Mouse (Mus musculus) neural tube, embryonic 14.5 days (tissue): ENCODE measurements around the gene Pitpnm2. TPM values are rescaled to one million over a fixed set of nuclear protein-coding genes. Genes with fewer than 3 reads are reported as not detected.

Source experiments
- ATAC-seq: fragments of 200-750 bp; cut with Nextera tagmentation; 2 replicates; pipeline ENCODE4 v1.8.0; 2017; ENCODE audit warnings: low read depth, mild to moderate bottlenecking, moderate TSS enrichment, moderate library complexity
- H3K27ac ChIP-seq: fragments of 300-500 bp; sonication (generic); 2 replicates; pipeline ENCODE4 v1.5.1; 2014; ENCODE audit warnings: low read depth, mild to moderate bottlenecking, control low read depth, low read length, moderate library complexity, mixed read lengths
- H3K27me3 ChIP-seq: fragments of 300-500 bp; sonication (generic); 2 replicates; pipeline ENCODE4 v1.6.1; 2014; ENCODE audit warnings: low read length; ENCODE audit not compliant: control insufficient read depth, insufficient read depth
- H3K36me3 ChIP-seq: fragments of 300-500 bp; sonication (generic); 2 replicates; pipeline ENCODE4 v1.6.1; 2014; ENCODE audit warnings: low read length, mixed read lengths; ENCODE audit not compliant: control insufficient read depth, insufficient read depth
- H3K4me1 ChIP-seq: fragments of 300-500 bp; sonication (generic); 2 replicates; pipeline ENCODE4 v1.6.1; 2014; ENCODE audit warnings: low read length; ENCODE audit not compliant: control insufficient read depth, insufficient read depth
- H3K4me2 ChIP-seq: fragments of 300-500 bp; sonication (generic); 2 replicates; pipeline ENCODE4 v1.6.1; 2014; ENCODE audit warnings: mild to moderate bottlenecking, low read depth, low read length, control low read depth
- H3K4me3 ChIP-seq: fragments of 300-500 bp; sonication (generic); 2 replicates; pipeline ENCODE4 v1.5.1; 2014; ENCODE audit warnings: low read depth, low read length, control low read depth, mixed read lengths
- H3K9ac ChIP-seq: fragments of 300-500 bp; sonication (generic); replicated peaks from 2 replicates; pipeline ENCODE4 v1.6.1; 2014; ENCODE audit warnings: low read depth, mild to moderate bottlenecking, control low read depth, low read length, mixed read lengths
- H3K9me3 ChIP-seq: fragments of 300-500 bp; sonication (generic); 2 replicates; pipeline ENCODE4 v1.6.1; 2016; ENCODE audit warnings: low read length; ENCODE audit not compliant: control insufficient read depth
- WGBS: fragments of 180-500 bp; shearing (Covaris S2); extraction: QIAGEN DNeasy Blood & Tissue Kit; methylation state at CpG from one replicate; pipeline ENCODE4 v1.1.7; 2014; 5-methylcytosine and 5-hydroxymethylcytosine counted together
- polyA plus RNA-seq: library from polyadenylated mRNA; unstranded; fragments of >200 nt; fragmentation: Nextera tagmentation; extraction: Ambion mirVana; gene quantifications from 2 replicates; pipeline ENCODE4 v1.2.1, GENCODE M21; 2014

Gene Pitpnm2
- polyA plus RNA-seq, 1 experiment from 2014 or later, result 14.3 TPM

DNA sequence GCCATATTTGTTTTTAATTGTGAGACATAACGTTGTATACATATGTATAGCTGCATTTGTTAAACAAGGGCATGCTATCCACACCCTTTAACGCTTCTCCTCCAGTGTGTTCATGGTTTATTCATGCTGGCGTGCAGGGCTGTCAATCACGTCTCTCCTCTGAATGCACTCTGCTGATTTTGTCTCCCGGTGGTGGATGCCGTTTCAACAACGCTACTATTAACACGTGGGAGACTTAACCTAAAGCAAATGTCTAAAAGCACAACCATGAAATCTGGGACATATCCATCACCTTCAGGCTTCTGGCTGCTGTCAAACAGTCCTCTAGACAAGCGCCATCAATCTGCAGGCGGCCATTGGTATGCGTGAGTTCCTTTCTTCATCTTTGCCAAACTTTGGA lies 20.1 kb upstream of the Pitpnm2 start:
- no peaks in the 10 kb centered on the region for H3K27me3 ChIP-seq
- H3K4me1 ChIP-seq, result 0 out of 2 replicates have a peak, but pooled peaks cover 2% of the 10 kb centered on the region
- no peak for ATAC-seq
- no peak overlapping the region for H3K9ac ChIP-seq
- no peak overlapping the region for H3K4me3 ChIP-seq
- no peak overlapping the region for H3K27ac ChIP-seq
- H3K4me2 ChIP-seq, result no peak overlapping the region
- 36% methylated on average over 11 of the region's 11 CpGs for WGBS
- H3K9me3 ChIP-seq, result no peaks in the 10 kb centered on the region
- H3K36me3 ChIP-seq, result peaks cover 5% of the 10 kb centered on the region

DNA sequence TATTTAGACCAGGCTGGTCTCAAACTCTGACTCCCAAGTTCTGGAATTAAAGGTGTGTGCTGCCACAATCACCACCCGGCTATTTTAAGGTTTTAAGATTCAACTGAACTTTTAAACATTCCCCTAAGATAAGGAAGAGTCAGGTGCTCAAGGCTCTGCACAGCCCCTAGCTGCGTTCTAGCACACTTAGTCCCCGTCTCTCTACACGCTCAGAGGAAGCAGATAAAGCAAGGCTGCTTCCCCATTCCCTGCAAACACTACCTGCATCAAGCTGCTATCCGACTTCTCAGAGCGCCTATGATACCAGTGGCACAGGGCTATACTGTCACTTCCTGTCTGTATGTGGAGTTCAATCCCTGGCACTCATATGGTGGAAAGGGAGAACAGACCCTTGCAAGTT lies 18.1 kb upstream of the Pitpnm2 start:
- 91% methylated on average over 6 of the region's 6 CpGs for WGBS
- H3K36me3 ChIP-seq, result peaks cover 19% of the 10 kb centered on the region

DNA sequence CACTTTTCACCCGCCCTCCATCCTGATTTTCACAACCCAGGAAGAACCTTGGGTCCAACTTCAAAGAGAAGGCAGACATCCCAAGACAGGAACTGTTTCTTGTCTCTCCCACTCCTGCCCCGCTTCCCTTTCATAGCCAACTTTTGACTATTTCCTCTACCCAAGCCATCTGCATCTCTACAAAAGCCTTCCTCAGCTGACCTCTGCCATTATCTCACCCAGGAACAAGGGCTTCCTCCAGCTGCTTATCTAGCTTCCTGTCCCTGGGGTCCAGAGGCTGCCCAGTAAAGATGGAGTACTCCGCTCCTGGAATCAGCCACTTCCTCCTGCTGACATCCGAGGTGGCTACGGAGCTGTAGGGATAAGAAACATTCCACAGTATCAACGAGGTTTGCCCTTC lies 17.3 kb upstream of the Pitpnm2 start:
- Histone ChIP-seq H3K27ac (no peak overlapping the region), H3K36me3 (peaks cover 23% of the 10 kb centered on the region), H3K4me1 (0 out of 2 replicates have a peak, but pooled peaks cover 2% of the 10 kb centered on the region), H3K4me2 (no peak overlapping the region), H3K9me3 (no peaks in the 10 kb centered on the region), H3K9ac (no peak overlapping the region), H3K27me3 (no peaks in the 10 kb centered on the region), H3K4me3 (no peak overlapping the region)
- WGBS, result 91% methylated on average over 6 of the region's 6 CpGs
- ATAC-seq, result no peak

More for the DNA sequence above, 18.1 kb upstream of the Pitpnm2 start:
- Histone ChIP-seq H3K9me3 (no peaks in the 10 kb centered on the region), H3K9ac (no peak overlapping the region), H3K4me2 (no peak overlapping the region), H3K27me3 (no peaks in the 10 kb centered on the region), H3K27ac (no peak overlapping the region), H3K4me1 (0 out of 2 replicates have a peak, but pooled peaks cover 2% of the 10 kb centered on the region), H3K4me3 (no peak overlapping the region)
- no peak for ATAC-seq

DNA sequence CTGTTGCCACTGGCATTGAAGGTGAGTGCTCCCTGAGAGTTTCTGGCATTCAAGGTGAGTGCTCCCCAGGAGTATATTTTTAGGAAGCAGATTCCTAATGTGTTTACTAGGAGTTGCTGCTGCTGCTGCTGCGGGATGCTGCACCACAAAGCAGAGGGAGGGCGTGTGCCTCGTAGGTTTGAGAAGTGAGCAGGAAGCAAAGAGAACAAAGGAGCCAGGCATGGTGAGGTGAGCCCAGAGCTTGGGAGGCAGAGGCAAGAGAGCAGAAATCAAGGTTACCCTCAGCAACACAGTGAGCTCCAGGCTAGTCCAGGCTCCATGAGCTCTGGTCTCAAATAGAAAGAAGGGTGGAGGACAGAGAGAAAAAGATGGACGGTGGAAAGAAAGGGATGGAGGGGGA lies 13.7 kb upstream of the Pitpnm2 start:
- no peak for ATAC-seq
- no peak overlapping the region for H3K9ac ChIP-seq
- H3K4me1 ChIP-seq, result no peaks in the 10 kb centered on the region
- no peaks in the 10 kb centered on the region for H3K9me3 ChIP-seq
- H3K4me3 ChIP-seq, result no peak overlapping the region
- WGBS, result 89% methylated on average over 4 of the region's 4 CpGs
- H3K36me3 ChIP-seq, result peaks cover 38% of the 10 kb centered on the region
- no peak overlapping the region for H3K27ac ChIP-seq
- no peak overlapping the region for H3K4me2 ChIP-seq
- no peaks in the 10 kb centered on the region for H3K27me3 ChIP-seq

DNA sequence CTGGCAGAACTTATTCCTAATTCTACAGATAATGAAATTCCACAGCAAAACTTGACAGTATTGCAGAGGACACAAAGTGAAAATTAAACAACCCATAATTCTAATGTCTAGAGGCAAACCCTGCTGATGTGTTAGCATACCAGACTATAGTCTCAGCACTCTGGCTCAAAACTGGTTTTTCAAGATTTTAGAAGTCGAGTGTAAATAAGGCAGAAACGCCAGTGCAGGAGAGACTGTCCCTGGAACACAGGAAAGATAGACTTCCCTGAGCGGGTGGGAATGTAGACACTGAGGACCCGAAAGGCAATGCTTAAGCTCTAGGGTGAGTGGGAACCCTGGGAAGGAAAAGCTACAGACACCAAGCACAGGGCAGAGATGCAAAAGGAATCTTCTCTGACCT lies 12.5 kb upstream of the Pitpnm2 start:
- no peaks in the 10 kb centered on the region for H3K27me3 ChIP-seq
- H3K9ac ChIP-seq, result no peak overlapping the region
- H3K36me3 ChIP-seq, result peaks cover 47% of the 10 kb centered on the region
- 93% methylated on average over 4 of the region's 4 CpGs for WGBS
- H3K9me3 ChIP-seq, result no peaks in the 10 kb centered on the region
- H3K4me1 ChIP-seq, result no peaks in the 10 kb centered on the region
- no peak for ATAC-seq
- no peak overlapping the region for H3K27ac ChIP-seq
- H3K4me2 ChIP-seq, result no peak overlapping the region
- no peak overlapping the region for H3K4me3 ChIP-seq

DNA sequence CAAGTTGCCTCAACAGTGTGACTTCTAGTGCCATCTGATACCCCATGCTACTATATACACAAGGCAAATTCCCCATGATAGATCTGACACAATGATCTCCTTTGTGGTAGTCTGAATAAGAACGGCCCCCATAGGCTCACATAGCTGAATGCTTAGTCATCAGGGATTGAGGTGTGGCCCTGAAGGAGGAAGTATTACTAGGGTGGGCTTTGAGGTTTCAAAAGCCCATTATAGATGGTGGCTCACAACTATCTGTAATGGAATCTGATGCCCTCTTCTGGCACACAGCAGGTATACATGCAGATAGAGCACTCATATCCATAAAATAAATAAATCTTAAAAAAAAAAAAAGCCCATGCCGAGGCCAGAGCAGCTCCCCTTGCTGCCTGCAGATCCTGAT lies 9.6 kb upstream of the Pitpnm2 start:
- no peak overlapping the region for H3K4me2 ChIP-seq
- H3K9ac ChIP-seq, result no peak overlapping the region
- H3K36me3 ChIP-seq, result peaks cover 41% of the 10 kb centered on the region
- ATAC-seq, result no peak
- H3K9me3 ChIP-seq, result no peaks in the 10 kb centered on the region
- H3K4me1 ChIP-seq, result no peaks in the 10 kb centered on the region
- H3K4me3 ChIP-seq, result no peak overlapping the region
- WGBS, result 69% methylated on average over 2 of the region's 2 CpGs
- H3K27ac ChIP-seq, result no peak overlapping the region
- H3K27me3 ChIP-seq, result no peaks in the 10 kb centered on the region

DNA sequence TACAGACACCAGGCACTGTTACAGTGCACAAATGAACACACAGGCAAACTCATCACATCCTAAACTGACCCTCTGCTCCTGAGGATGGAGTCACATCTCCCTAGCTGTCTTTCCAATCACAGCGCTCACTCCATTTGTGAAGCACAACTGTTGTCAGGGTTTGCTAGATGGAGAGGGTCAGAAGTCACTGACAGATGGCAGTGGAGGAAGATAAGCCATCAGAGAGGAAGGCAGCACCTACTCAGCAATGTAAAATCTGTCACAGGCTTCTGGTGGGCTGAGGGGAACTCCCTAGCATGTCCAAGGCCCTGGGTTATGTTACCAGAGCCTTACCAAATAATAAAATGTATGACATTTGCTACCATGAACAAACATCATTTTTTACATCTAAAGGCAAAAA lies 8.5 kb upstream of the Pitpnm2 start:
- Histone ChIP-seq H3K36me3 (peaks cover 33% of the 10 kb centered on the region), H3K4me3 (no peak overlapping the region)

DNA sequence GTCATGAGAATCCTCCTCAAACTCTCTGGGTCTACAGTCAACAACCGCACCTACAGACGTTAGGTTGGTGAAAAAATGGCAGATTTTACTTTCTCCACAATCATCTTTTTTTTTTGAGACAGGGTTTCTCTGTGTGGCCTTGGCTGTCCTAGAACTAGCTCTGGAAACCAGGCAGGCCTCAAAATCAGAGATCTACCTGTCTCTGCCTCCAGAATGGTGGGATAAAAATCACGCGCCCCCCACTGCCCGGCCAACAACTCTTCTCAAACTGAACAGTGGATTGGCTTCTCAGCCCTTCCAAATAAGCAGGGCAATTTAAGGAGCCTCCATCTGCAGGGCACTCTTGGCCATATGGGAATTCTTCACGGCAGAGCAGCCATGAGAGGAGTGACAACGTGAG lies 5.6 kb upstream of the Pitpnm2 start:
- Histone ChIP-seq H3K27me3 (no peaks in the 10 kb centered on the region), H3K36me3 (peaks cover 14% of the 10 kb centered on the region)
- WGBS, result 88% methylated on average over 7 of the region's 7 CpGs

More for the DNA sequence above, 8.5 kb upstream of the Pitpnm2 start:
- Histone ChIP-seq H3K27me3 (no peaks in the 10 kb centered on the region), H3K27ac (no peak overlapping the region), H3K9me3 (no peaks in the 10 kb centered on the region), H3K4me2 (no peak overlapping the region), H3K4me1 (no peaks in the 10 kb centered on the region), H3K9ac (no peak overlapping the region)
- WGBS, result 100% methylated on average over 1 of the region's 1 CpGs
- ATAC-seq, result no peak

DNA sequence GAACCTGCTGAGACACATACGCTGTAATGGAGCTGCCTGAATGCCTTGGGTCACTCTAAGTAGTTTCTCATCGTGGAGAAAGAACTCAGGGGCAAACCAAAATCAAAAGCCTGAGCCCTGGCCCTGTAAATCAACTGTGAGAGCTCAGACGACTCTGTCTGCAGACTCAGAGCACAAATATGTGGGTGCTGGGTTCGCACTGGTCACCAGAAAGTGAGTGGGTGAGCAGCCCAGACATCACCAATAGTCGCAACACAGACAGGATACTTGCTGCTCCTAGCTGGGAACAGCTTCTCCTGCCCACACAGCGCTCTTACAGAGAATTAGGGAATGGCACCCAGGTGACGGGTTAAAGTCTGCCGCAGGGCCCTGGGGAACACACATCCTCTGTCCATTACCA lies 4.0 kb upstream of the Pitpnm2 start:
- 81% methylated on average over 8 of the region's 8 CpGs for WGBS
- no peak overlapping the region for H3K4me3 ChIP-seq
- no peak for ATAC-seq
- no peaks in the 10 kb centered on the region for H3K27me3 ChIP-seq
- no peaks in the 10 kb centered on the region for H3K9me3 ChIP-seq
- H3K4me2 ChIP-seq, result no peak overlapping the region
- no peak overlapping the region for H3K27ac ChIP-seq
- no peak overlapping the region for H3K9ac ChIP-seq
- H3K4me1 ChIP-seq, result peaks cover 9% of the 10 kb centered on the region
- peaks cover 10% of the 10 kb centered on the region for H3K36me3 ChIP-seq

More for the DNA sequence above, 5.6 kb upstream of the Pitpnm2 start:
- Histone ChIP-seq H3K4me3 (no peak overlapping the region), H3K4me1 (peaks cover 5% of the 10 kb centered on the region; the same call in 1 of the 2 replicates), H3K27ac (no peak overlapping the region), H3K4me2 (no peak overlapping the region), H3K9ac (no peak overlapping the region), H3K9me3 (no peaks in the 10 kb centered on the region)
- no peak for ATAC-seq
